In the genomic region with DNA sequence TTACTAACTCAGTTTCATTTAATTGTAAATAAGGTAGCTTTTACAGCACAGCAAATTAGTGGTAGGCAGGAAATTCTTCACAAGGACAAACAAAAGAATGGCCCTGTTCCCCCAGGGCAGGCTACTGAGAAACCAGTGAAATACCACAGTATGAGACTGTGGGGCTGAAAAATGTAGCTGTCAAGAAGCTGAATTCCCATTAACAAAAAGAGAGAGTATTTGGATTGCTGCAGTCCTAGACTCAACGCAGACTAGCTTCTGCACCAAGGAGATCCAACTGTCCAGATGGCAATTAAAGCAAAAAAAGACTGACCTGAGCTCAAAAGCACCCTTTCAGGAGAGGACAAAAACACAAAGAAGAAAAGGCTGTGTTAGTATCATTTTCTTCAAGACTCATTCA, we compare ENCODE assay signal across 11 mouse cellular contexts.
A peak's percentile ranks its signal among the peaks of the same experiment; 100 is the strongest.
DNase-seq lines count a peak whose midpoint lies in the region; ATAC-seq lines count a peak whose summit lies in the region.
"Had no signal": no experiment of that assay in that cellular context is flagged by ENCODE, and none has a peak within 500 bp of the region (broad histone marks: within the 10 kb centered on the region; RNA-seq: fewer than 3 reads in every experiment).

No protein-coding gene starts in this region.

- no peaks in the 10 kb centered on the region for H3K27me3 ChIP-seq in hindbrain, embryonic 11.5 days (ENCODE audit: control insufficient read depth, insufficient read depth, low read length)
- no peaks in the 10 kb centered on the region for H3K27me3 ChIP-seq in neural tube, embryonic 13.5 days
- H3K27me3 ChIP-seq: liver, embryonic 15.5 days had no signal

- peak; percentile 72 for ATAC-seq in hindbrain, embryonic 11.5 days (ENCODE audit: low FRiP score)
- ATAC-seq in neural tube, embryonic 13.5 days (ENCODE audit: low read depth), result peak; percentile 67; the same call in 1 of the 2 replicates

- peak; percentile 3 for DNase-seq in kidney, postnatal 14 days
- no peak for DNase-seq in kidney, postnatal 10 days
- DNase-seq in embryo, embryonic 11 days, result peak; percentile 36
- DNase-seq in hindbrain, embryonic 11.5 days (ENCODE audit: low spot score), result peak; percentile 31
- no peak for DNase-seq in lung, adult 18-20 months
- no peak for DNase-seq in ovary, postnatal 36 days (ENCODE audit: low spot score)
- DNase-seq in kidney, adult 11 months, result no peak
- DNase-seq: heart, postnatal 14 days; retina, postnatal 1 day had no signal

- 8% methylated on average over 1 of the region's 1 CpGs for WGBS in hindbrain, embryonic 11.5 days
- 0% methylated on average over 1 of the region's 1 CpGs for WGBS in neural tube, embryonic 13.5 days

- no peak overlapping the region for H3K9ac ChIP-seq in hindbrain, embryonic 11.5 days (ENCODE audit: low read depth, low read length)
- H3K9ac ChIP-seq in neural tube, embryonic 13.5 days, result no peak overlapping the region
- H3K9ac ChIP-seq: liver, embryonic 15.5 days had no signal

- H3K4me2 ChIP-seq in hindbrain, embryonic 11.5 days (replicated peaks; ENCODE audit: low read depth, low read length), result no peak overlapping the region
- no peak overlapping the region for H3K4me2 ChIP-seq in neural tube, embryonic 13.5 days
- H3K4me2 ChIP-seq: liver, embryonic 15.5 days had no signal

- H3K36me3 ChIP-seq in hindbrain, embryonic 11.5 days (ENCODE audit: control insufficient read depth, insufficient read depth, low read length), result no peaks in the 10 kb centered on the region
- no peaks in the 10 kb centered on the region for H3K36me3 ChIP-seq in neural tube, embryonic 13.5 days
- H3K36me3 ChIP-seq: liver, embryonic 15.5 days had no signal

- no peak overlapping the region for H3K4me3 ChIP-seq in hindbrain, embryonic 11.5 days (ENCODE audit: low read depth, low read length)
- no peak overlapping the region for H3K4me3 ChIP-seq in neural tube, embryonic 13.5 days
- H3K4me3 ChIP-seq: liver, embryonic 15.5 days had no signal

- H3K4me1 ChIP-seq in hindbrain, embryonic 11.5 days (replicated peaks; ENCODE audit: control insufficient read depth, insufficient read depth, low read length), result no peaks in the 10 kb centered on the region
- peaks cover 9% of the 10 kb centered on the region; the same call in 1 of the 2 replicates for H3K4me1 ChIP-seq in neural tube, embryonic 13.5 days (replicated peaks)
- H3K4me1 ChIP-seq: liver, embryonic 15.5 days had no signal

- H3K27ac ChIP-seq in hindbrain, embryonic 11.5 days (ENCODE audit: low read depth, low read length), result peak overlapping the region; percentile 14; the same call in 1 of the 2 replicates
- H3K27ac ChIP-seq in neural tube, embryonic 13.5 days (replicated peaks), result no peak overlapping the region
- H3K27ac ChIP-seq: liver, embryonic 15.5 days had no signal

- no peaks in the 10 kb centered on the region for H3K9me3 ChIP-seq in hindbrain, embryonic 11.5 days (ENCODE audit: control insufficient read depth, low read length)
- no peaks in the 10 kb centered on the region for H3K9me3 ChIP-seq in neural tube, embryonic 13.5 days
- H3K9me3 ChIP-seq: liver, embryonic 15.5 days had no signal

Comparison
In these comparisons a context has a peak if more than half of its experiments do, and no peak if none do; other contexts are left out.
1. DNase-seq: peak in kidney, postnatal 14 days (single experiment), embryo, embryonic 11 days (single experiment) and hindbrain, embryonic 11.5 days (single experiment); none in kidney, postnatal 10 days (single experiment), lung, adult 18-20 months (0 of 2), ovary, postnatal 36 days (single experiment) and kidney, adult 11 months (single experiment).